Mouse (Mus musculus): Measurements from ENCODE around the gene Map2k3. TPM values are rescaled to one million over a fixed set of nuclear protein-coding genes. Genes with fewer than 3 reads are reported as not detected.

Gene Map2k3
- polyA plus RNA-seq, 1 experiment from 2014 or later = 32.0 TPM

DNA sequence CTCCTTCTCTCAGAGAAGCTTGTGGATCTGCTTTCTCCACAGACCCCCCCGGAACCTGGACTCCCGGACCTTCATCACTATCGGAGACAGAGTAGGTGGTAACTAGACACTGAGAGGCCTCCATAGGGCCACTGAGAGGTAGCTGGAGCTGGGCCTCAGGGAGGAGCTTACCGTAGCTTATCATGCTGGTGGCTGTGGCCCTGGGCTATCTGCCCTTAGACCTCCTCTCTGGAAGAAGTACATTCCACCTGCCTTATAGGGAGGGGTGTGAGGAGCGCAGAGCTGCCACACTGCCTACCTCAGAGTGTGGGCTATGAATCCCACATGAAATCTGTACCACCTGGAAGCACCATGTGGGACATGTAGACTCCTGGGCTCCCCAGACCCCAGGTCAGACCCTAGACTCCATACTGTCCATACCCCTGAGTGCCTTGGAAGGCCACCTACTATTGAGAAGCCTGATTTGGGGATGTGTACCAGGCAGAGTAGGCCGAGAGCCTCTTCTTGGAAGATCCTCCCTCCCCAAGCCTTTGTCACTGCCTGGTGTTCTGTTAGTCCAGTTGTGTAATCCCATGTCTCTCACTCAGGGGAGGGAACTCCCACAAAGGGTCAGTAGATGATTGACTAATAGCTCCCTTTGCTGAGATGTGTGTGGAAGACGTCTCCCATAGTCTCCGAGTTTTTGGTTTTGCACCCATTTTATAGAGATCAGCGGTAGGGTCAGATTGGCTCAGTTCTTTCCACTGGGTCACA, 10.6 kb downstream of the Map2k3 start:
- H3K27ac ChIP-seq (replicated peaks) = no peak overlapping the region
- H3K36me3 ChIP-seq = peaks cover 48% of the 10 kb centered on the region
- H3K4me1 ChIP-seq (replicated peaks) = peaks cover 6% of the 10 kb centered on the region; the same call in 1 of the 2 replicates
- ATAC-seq (ENCODE audit: low read depth) = no peak
- no peak overlapping the region for H3K9ac ChIP-seq
- 91% methylated on average over 9 of the region's 9 CpGs for WGBS
- no peak overlapping the region for H3K4me3 ChIP-seq
- H3K27me3 ChIP-seq = no peaks in the 10 kb centered on the region
- no peaks in the 10 kb centered on the region for H3K9me3 ChIP-seq
- no peak overlapping the region for H3K4me2 ChIP-seq

DNA sequence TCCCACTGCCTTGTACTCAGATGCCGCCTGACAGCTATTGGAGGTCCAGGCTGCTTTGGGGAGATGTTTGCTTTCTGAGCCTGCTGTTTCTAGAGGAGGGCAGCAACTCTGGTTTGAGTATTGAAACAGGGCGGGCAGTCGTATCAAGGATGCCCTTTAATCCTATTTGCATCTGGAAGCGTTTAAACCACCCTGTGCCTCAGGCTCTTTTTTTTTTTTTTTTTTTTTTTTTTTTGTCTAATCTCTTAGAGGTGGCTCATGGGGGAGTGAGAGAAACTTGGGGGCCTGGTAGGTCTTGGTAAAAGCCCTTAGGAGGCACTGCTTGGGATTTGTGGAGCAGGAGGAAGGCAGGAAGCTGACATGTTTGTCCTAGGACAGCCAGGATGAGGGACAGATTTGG, 13.2 kb downstream of the Map2k3 start:
- peaks cover 72% of the 10 kb centered on the region for H3K36me3 ChIP-seq
- H3K9me3 ChIP-seq = no peaks in the 10 kb centered on the region
- no peak for ATAC-seq (ENCODE audit: low read depth)
- H3K27ac ChIP-seq (replicated peaks) = no peak overlapping the region
- H3K4me2 ChIP-seq = no peak overlapping the region
- H3K9ac ChIP-seq = no peak overlapping the region
- H3K4me3 ChIP-seq = no peak overlapping the region
- no peaks in the 10 kb centered on the region for H3K27me3 ChIP-seq
- peaks cover 6% of the 10 kb centered on the region; the same call in 1 of the 2 replicates for H3K4me1 ChIP-seq (replicated peaks)
- WGBS = 86% methylated on average over 4 of the region's 4 CpGs

GRCm38 (mm10) chr11:60951896-60952295, 20.1 kb downstream of the Map2k3 start:
- H3K4me1 ChIP-seq (replicated peaks) = peaks cover 11% of the 10 kb centered on the region
- H3K4me3 ChIP-seq = no peak overlapping the region
- ATAC-seq (ENCODE audit: low read depth) = no peak
- H3K27me3 ChIP-seq = no peaks in the 10 kb centered on the region
- H3K9ac ChIP-seq = no peak overlapping the region
- H3K27ac ChIP-seq (replicated peaks) = no peak overlapping the region
- WGBS = 90% methylated on average over 5 of the region's 5 CpGs
- H3K4me2 ChIP-seq = no peak overlapping the region
- H3K36me3 ChIP-seq = peaks cover 55% of the 10 kb centered on the region
- no peaks in the 10 kb centered on the region for H3K9me3 ChIP-seq

- Histone ChIP-seq H3K4me1 (replicated peaks) (peaks cover 11% of the 10 kb centered on the region), H3K36me3 (peaks cover 50% of the 10 kb centered on the region), H3K9ac (no peak overlapping the region), H3K4me2 (no peak overlapping the region), H3K27me3 (no peaks in the 10 kb centered on the region), H3K4me3 (no peak overlapping the region), H3K9me3 (no peaks in the 10 kb centered on the region), H3K27ac (replicated peaks) (no peak overlapping the region)
- 96% methylated on average over 3 of the region's 3 CpGs for WGBS
- no peak for ATAC-seq (ENCODE audit: low read depth)
Measured at GRCm38 (mm10) chr11:60952362-60952761, 20.5 kb downstream of the Map2k3 start.

DNA sequence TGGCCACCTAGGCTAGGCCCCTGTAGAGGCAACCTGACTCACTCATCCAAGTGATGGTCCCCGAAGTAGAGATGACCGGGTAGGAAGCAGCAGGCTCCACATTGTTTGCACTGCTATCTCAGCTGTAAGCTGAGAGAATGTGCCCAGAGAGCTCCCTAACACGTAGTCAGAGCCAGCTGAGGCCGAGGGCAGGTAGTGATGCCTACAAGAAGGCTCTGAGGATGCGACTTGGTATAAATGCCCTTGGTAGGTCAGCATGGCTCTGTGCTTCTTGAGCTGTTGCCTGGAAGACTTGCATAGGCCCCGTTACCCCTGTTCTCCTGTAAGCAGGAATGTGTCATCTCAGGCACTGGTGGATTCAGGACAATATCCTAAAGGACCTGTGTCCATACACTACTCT, 21.2 kb downstream of the Map2k3 start:
- H3K4me2 ChIP-seq = no peak overlapping the region
- ATAC-seq (ENCODE audit: low read depth) = no peak

DNA sequence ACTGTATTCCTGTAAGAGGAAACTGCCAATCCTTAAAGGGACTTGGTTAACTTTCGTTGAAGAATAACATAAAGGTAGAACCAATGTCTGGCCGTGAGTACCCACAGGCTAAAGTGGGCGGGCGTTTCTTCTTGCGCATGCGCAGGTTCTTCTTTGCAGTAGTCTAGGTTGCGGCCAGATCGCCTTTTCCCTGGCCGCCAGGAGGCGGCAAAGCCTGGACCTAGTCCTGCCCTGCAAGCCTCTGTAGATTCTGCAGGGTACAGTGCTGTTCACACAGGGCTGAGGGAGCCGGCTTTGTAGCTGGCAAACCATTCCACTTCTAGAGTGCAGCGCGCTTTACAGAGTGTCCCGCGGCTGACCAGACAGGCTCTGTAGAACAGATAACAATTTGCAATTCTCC, 22.0 kb downstream of the Map2k3 start:
- H3K4me2 ChIP-seq = peak overlapping the region; percentile 27
- H3K9ac ChIP-seq = no peak overlapping the region; the same call in 1 of the 2 replicates
- H3K4me3 ChIP-seq = no peak overlapping the region
- H3K9me3 ChIP-seq = no peaks in the 10 kb centered on the region
- H3K36me3 ChIP-seq = peaks cover 36% of the 10 kb centered on the region
- 7% methylated on average over 15 of the region's 15 CpGs for WGBS
- H3K27ac ChIP-seq (replicated peaks) = no peak overlapping the region
- no peaks in the 10 kb centered on the region for H3K27me3 ChIP-seq
- H3K4me1 ChIP-seq (replicated peaks) = peaks cover 11% of the 10 kb centered on the region
- peak; percentile 95 for ATAC-seq (ENCODE audit: low read depth)

More for the DNA sequence above, 21.2 kb downstream of the Map2k3 start:
- Histone ChIP-seq H3K36me3 (peaks cover 45% of the 10 kb centered on the region), H3K9me3 (no peaks in the 10 kb centered on the region), H3K4me1 (replicated peaks) (peaks cover 11% of the 10 kb centered on the region), H3K27ac (replicated peaks) (no peak overlapping the region), H3K27me3 (no peaks in the 10 kb centered on the region), H3K4me3 (no peak overlapping the region), H3K9ac (no peak overlapping the region)
- 95% methylated on average over 6 of the region's 6 CpGs for WGBS

DNA sequence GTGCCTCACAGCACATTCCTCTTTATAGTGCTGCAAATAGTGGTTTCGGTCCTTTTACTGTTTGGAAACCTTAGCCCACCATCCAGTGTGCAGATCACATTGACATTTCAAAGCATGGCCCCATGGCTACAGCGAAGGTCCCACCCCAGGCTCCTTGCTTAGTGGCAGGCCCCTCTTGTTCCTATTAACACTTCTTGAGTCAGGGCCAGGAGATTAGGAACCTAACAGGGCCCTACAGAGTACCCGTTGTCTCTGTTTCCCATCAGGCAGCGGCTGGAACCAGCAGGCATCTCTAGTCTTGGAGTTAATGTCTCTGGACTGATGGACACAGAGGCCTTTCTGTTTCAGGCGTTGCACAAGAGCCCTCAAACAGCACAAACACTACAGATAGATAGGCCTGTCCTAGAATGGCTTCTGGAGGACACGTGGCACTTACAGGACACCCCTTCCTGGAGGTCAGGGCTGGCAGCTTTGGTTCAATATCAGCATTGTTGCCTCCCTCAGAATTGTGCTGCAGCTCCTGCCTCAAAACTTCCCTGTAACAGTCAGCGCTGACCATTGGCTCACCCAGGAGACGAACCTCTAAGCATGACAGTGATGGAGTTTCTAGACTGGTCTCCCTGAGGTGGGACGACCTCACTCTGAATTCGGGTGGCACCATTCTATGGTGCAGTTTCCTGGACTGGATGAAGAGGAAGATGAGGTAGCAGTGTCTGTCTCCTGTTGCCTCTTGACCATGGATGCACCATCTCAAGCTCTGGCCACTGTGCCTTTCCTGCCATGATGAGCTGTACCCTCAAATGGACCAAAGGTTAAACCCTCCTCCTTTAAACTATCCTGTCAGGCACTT, 22.6 kb downstream of the Map2k3 start:
- Histone ChIP-seq H3K9me3 (no peaks in the 10 kb centered on the region), H3K27ac (replicated peaks) (no peak overlapping the region), H3K36me3 (peaks cover 30% of the 10 kb centered on the region), H3K4me2 (peak overlapping the region; percentile 27), H3K9ac (no peak overlapping the region; the same call in 1 of the 2 replicates), H3K4me3 (no peak overlapping the region), H3K4me1 (replicated peaks) (peaks cover 11% of the 10 kb centered on the region), H3K27me3 (no peaks in the 10 kb centered on the region)
- WGBS = 82% methylated on average over 10 of the region's 10 CpGs
- no peak for ATAC-seq (ENCODE audit: low read depth)

- Histone ChIP-seq H3K9ac (no peak overlapping the region), H3K4me1 (replicated peaks) (peaks cover 11% of the 10 kb centered on the region), H3K27me3 (no peaks in the 10 kb centered on the region), H3K4me2 (no peak overlapping the region), H3K9me3 (no peaks in the 10 kb centered on the region), H3K36me3 (peaks cover 21% of the 10 kb centered on the region), H3K4me3 (no peak overlapping the region), H3K27ac (replicated peaks) (no peak overlapping the region)
- 76% methylated on average over 9 of the region's 9 CpGs for WGBS
- no peak for ATAC-seq (ENCODE audit: low read depth)
Measured at GRCm38 (mm10) chr11:60955621-60956383, 24.0 kb downstream of the Map2k3 start.

- H3K4me1 ChIP-seq (replicated peaks) = peaks cover 10% of the 10 kb centered on the region
- no peak for ATAC-seq (ENCODE audit: low read depth)
- no peaks in the 10 kb centered on the region for H3K36me3 ChIP-seq
- H3K27ac ChIP-seq (replicated peaks) = no peak overlapping the region
- no peak overlapping the region for H3K9ac ChIP-seq
- H3K4me3 ChIP-seq = no peak overlapping the region
- no peaks in the 10 kb centered on the region for H3K9me3 ChIP-seq
- H3K4me2 ChIP-seq = no peak overlapping the region
- H3K27me3 ChIP-seq = no peaks in the 10 kb centered on the region
- 91% methylated on average over 4 of the region's 4 CpGs for WGBS
Measured at GRCm38 (mm10) chr11:60958948-60959347, 27.1 kb downstream of the Map2k3 start.

DNA sequence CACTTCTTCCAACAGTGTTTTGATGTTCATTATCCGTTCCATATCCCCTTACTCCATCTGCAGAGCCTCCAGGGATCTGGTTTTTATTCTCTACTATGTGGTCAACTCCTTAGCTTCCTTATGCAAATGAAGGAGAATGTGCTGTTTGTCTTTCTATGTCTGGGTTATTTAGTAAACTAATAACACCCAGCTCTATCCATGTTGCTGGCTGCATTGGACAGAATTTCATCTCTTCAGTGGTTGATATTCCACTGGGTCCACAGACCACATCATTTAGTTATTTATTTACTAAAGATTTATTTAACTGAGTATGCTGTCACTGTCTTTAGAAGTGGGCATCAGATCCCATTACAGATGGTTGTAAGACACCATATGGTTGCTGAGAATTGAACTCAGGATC, 29.3 kb downstream of the Map2k3 start:
- Histone ChIP-seq H3K36me3 (no peaks in the 10 kb centered on the region), H3K27me3 (no peaks in the 10 kb centered on the region), H3K4me1 (replicated peaks) (peaks cover 2% of the 10 kb centered on the region), H3K27ac (replicated peaks) (no peak overlapping the region), H3K4me2 (no peak overlapping the region), H3K4me3 (no peak overlapping the region), H3K9me3 (no peaks in the 10 kb centered on the region), H3K9ac (no peak overlapping the region)
- no peak for ATAC-seq (ENCODE audit: low read depth)
- WGBS = 73% methylated on average over 1 of the region's 1 CpGs

DNA sequence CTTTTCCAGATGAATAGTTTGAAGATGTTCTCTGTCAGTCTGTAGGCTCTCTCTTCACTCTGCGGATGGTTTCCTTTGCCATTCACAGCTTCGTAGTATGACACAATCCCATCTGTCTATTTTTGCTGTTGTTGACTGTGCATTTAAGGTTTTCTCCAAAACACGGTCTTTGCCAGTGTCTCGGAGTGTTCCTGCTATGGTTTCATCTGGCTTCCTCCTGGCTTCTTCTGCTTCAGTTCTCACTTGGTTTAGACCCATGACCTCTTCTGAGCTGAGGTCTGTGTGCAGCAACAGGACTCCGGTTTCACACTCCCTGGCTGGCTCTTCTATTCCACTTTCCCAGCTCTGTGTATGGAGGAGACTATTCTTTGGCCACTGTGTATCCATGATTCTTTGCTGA, 30.9 kb downstream of the Map2k3 start:
- Histone ChIP-seq H3K27me3 (no peaks in the 10 kb centered on the region), H3K9ac (no peak overlapping the region), H3K4me3 (no peak overlapping the region), H3K4me2 (no peak overlapping the region), H3K36me3 (no peaks in the 10 kb centered on the region), H3K4me1 (replicated peaks) (peaks cover 5% of the 10 kb centered on the region; the same call in 1 of the 2 replicates), H3K9me3 (no peaks in the 10 kb centered on the region), H3K27ac (replicated peaks) (no peak overlapping the region)
- WGBS = 85% methylated on average over 5 of the region's 5 CpGs
- no peak for ATAC-seq (ENCODE audit: low read depth)

- Histone ChIP-seq H3K9ac (no peak overlapping the region), H3K4me3 (no peak overlapping the region), H3K4me1 (replicated peaks) (peaks cover 5% of the 10 kb centered on the region; the same call in 1 of the 2 replicates), H3K9me3 (no peaks in the 10 kb centered on the region; the same call in 1 of the 2 replicates), H3K27ac (replicated peaks) (peak overlapping the region; percentile 64; the same call in 1 of the 2 replicates), H3K4me2 (no peak overlapping the region), H3K36me3 (no peaks in the 10 kb centered on the region), H3K27me3 (no peaks in the 10 kb centered on the region)
- 67% methylated on average over 6 of the region's 6 CpGs for WGBS
- ATAC-seq (ENCODE audit: low read depth) = 0 out of 2 replicates have a peak, but pooled peaks have one; percentile 32
Measured at GRCm38 (mm10) chr11:60966974-60967373, 35.1 kb downstream of the Map2k3 start.

Data from neural tube, embryonic 13.5 days (tissue).